28 mouse cellular contexts compared by ENCODE assay signal in genomic region chr2:107813992-107814391, GRCm38 (mm10).
DNase-seq lines count a peak whose midpoint lies in the region; ATAC-seq and TF ChIP-seq lines count a peak whose summit lies in the region.
"Had no signal": no experiment of that assay in that cellular context is flagged by ENCODE, and none has a peak within 500 bp of the region (broad histone marks: within the 10 kb centered on the region; RNA-seq: fewer than 3 reads in every experiment).

No protein-coding gene starts in this region.

- WGBS in midbrain, embryonic 11.5 days, result 15% methylated on average over 1 of the region's 1 CpGs
- WGBS in midbrain, embryonic 13.5 days, result 9% methylated on average over 1 of the region's 1 CpGs

- H3K9me3 ChIP-seq in midbrain, embryonic 11.5 days (ENCODE audit: control insufficient read depth, low read length), result no peaks in the 10 kb centered on the region
- H3K9me3 ChIP-seq in midbrain, embryonic 13.5 days, result no peaks in the 10 kb centered on the region
- H3K9me3 ChIP-seq: forebrain, embryonic 12.5 days; hindbrain, embryonic 13.5 days; limb, embryonic 12.5 days; lung, embryonic 15.5 days; stomach, embryonic 15.5 days had no signal

- no peak overlapping the region for H3K27ac ChIP-seq in midbrain, embryonic 11.5 days (ENCODE audit: low read depth, low read length)
- H3K27ac ChIP-seq in midbrain, embryonic 13.5 days, result no peak overlapping the region
- no peak overlapping the region for H3K27ac ChIP-seq in layer of hippocampus, adult 2 months
- H3K27ac ChIP-seq: forebrain, embryonic 12.5 days; gastrocnemius, adult 2 months; hindbrain, embryonic 13.5 days; left cerebral cortex, adult 2 months; limb, embryonic 12.5 days; lung, embryonic 15.5 days; stomach, embryonic 15.5 days had no signal

- no peak overlapping the region for H3K9ac ChIP-seq in midbrain, embryonic 11.5 days (ENCODE audit: low read length)
- H3K9ac ChIP-seq in midbrain, embryonic 13.5 days (replicated peaks), result no peak overlapping the region
- H3K9ac ChIP-seq: forebrain, embryonic 12.5 days; hindbrain, embryonic 13.5 days; limb, embryonic 12.5 days; lung, embryonic 15.5 days; stomach, embryonic 15.5 days had no signal

- ATAC-seq in midbrain, embryonic 11.5 days (ENCODE audit: low FRiP score), result peak; percentile 48; the same call in 1 of the 2 replicates
- no peak for ATAC-seq in midbrain, embryonic 13.5 days
- ATAC-seq: intestine, postnatal 0 days had no signal

- H3K4me3 ChIP-seq in midbrain, embryonic 11.5 days (ENCODE audit: low read depth, low read length), result no peak overlapping the region
- no peak overlapping the region for H3K4me3 ChIP-seq in midbrain, embryonic 13.5 days (replicated peaks)
- no peak overlapping the region for H3K4me3 ChIP-seq in layer of hippocampus, adult 2 months
- H3K4me3 ChIP-seq: erythroblast, embryonic 14.5 days; forebrain, embryonic 12.5 days; gastrocnemius, adult 2 months; hindbrain, embryonic 13.5 days; left cerebral cortex, adult 2 months; limb, embryonic 12.5 days; lung, embryonic 15.5 days; stomach, embryonic 15.5 days had no signal

- H3K4me2 ChIP-seq in midbrain, embryonic 11.5 days, result no peak overlapping the region
- H3K4me2 ChIP-seq in midbrain, embryonic 13.5 days (replicated peaks), result no peak overlapping the region
- H3K4me2 ChIP-seq: forebrain, embryonic 12.5 days; heart, embryonic 11.5 days; hindbrain, embryonic 13.5 days; limb, embryonic 12.5 days; lung, embryonic 15.5 days; stomach, embryonic 15.5 days had no signal

- no peaks in the 10 kb centered on the region for H3K27me3 ChIP-seq in midbrain, embryonic 11.5 days (ENCODE audit: control insufficient read depth, insufficient read depth, low read length)
- no peaks in the 10 kb centered on the region for H3K27me3 ChIP-seq in midbrain, embryonic 13.5 days
- H3K27me3 ChIP-seq: forebrain, embryonic 12.5 days; hindbrain, embryonic 13.5 days; limb, embryonic 12.5 days; lung, embryonic 15.5 days; stomach, embryonic 15.5 days had no signal

- DNase-seq in midbrain, embryonic 11.5 days (ENCODE audit: low spot score, missing footprints), result no peak
- peak; percentile 9 for DNase-seq in ZHBTc4 (ENCODE audit: low read depth, low spot score)
- DNase-seq in mesoderm, embryonic 11.5 days (ENCODE audit: low read depth, low spot score), result peak; percentile 9
- no peak for DNase-seq in layer of hippocampus, adult 2 months (ENCODE audit: low spot score in 2 of 2)
- no peak for DNase-seq in kidney, postnatal 10 days
- DNase-seq: adrenal gland, postnatal 36 days; B cell, adult 2 months; cerebellum, adult 2 months; cerebellum, postnatal 25 days; gastrocnemius, adult 2 months; gastrocnemius, postnatal 36 days; heart, adult 18-20 months; heart, postnatal 36 days; kidney, adult 9 months; kidney, postnatal 14 days; midbrain, embryonic 14.5 days; right cerebral cortex, postnatal 14 days had no signal

- no peaks in the 10 kb centered on the region for H3K36me3 ChIP-seq in midbrain, embryonic 11.5 days (ENCODE audit: control insufficient read depth, insufficient read depth, low read length)
- H3K36me3 ChIP-seq in midbrain, embryonic 13.5 days, result no peaks in the 10 kb centered on the region
- H3K36me3 ChIP-seq: forebrain, embryonic 12.5 days; G1E; hindbrain, embryonic 13.5 days; limb, embryonic 12.5 days; lung, embryonic 15.5 days; stomach, embryonic 15.5 days had no signal

- TF ChIP-seq CTCF in layer of hippocampus, adult 2 months (conservative IDR thresholded peaks at IDR 0.05), result no peak

- H3K4me1 ChIP-seq in midbrain, embryonic 11.5 days (ENCODE audit: control insufficient read depth, insufficient read depth, low read length), result no peaks in the 10 kb centered on the region
- 0 out of 2 replicates have a peak, but pooled peaks cover 3% of the 10 kb centered on the region for H3K4me1 ChIP-seq in midbrain, embryonic 13.5 days (replicated peaks)
- H3K4me1 ChIP-seq: hindbrain, embryonic 13.5 days; limb, embryonic 12.5 days; lung, embryonic 15.5 days; stomach, embryonic 15.5 days had no signal

Comparison
In these comparisons a context has a peak if more than half of its experiments do, and no peak if none do; other contexts are left out.
1. DNase-seq: peak in ZHBTc4 (single experiment) and mesoderm, embryonic 11.5 days (single experiment); none in midbrain, embryonic 11.5 days (single experiment), layer of hippocampus, adult 2 months (0 of 2) and kidney, postnatal 10 days (single experiment).